Mouse (Mus musculus) midbrain, embryonic 12.5 days (tissue): ENCODE data around the gene Rtp1. TPM values are rescaled to one million over a fixed set of nuclear protein-coding genes. Genes with fewer than 3 reads are reported as not detected.
A peak's percentile ranks its signal among the peaks of the same experiment; 100 is the strongest.

Experiments used
- ATAC-seq: fragments of 200-750 bp; cut with Nextera tagmentation; 2 replicates; pipeline ENCODE4 v1.8.0; 2017; ENCODE audit warnings: low read depth, moderate TSS enrichment, moderate library complexity; ENCODE audit not compliant: low FRiP score
- H3K27ac ChIP-seq: fragments of 300-500 bp; sonication (generic); replicated peaks from 2 replicates; pipeline ENCODE4 v1.5.1; 2016; ENCODE audit warnings: mild to moderate bottlenecking
- H3K27me3 ChIP-seq: fragments of 300-500 bp; sonication (generic); 2 replicates; pipeline ENCODE4 v1.6.1; 2016; ENCODE audit warnings: mild to moderate bottlenecking
- H3K36me3 ChIP-seq: fragments of 300-500 bp; sonication (generic); 2 replicates; pipeline ENCODE4 v1.6.1; 2016
- H3K4me1 ChIP-seq: fragments of 300-500 bp; sonication (generic); 2 replicates; pipeline ENCODE4 v1.6.1; 2016
- H3K4me2 ChIP-seq: fragments of 300-500 bp; sonication (generic); replicated peaks from 2 replicates; pipeline ENCODE4 v1.6.1; 2016; ENCODE audit warnings: mild to moderate bottlenecking, moderate library complexity
- H3K4me3 ChIP-seq: fragments of 300-500 bp; sonication (generic); 2 replicates; pipeline ENCODE4 v1.5.1; 2016; ENCODE audit warnings: mild to moderate bottlenecking
- H3K9ac ChIP-seq: fragments of 300-500 bp; sonication (generic); replicated peaks from 2 replicates; pipeline ENCODE4 v1.6.1; 2016; ENCODE audit warnings: mild to moderate bottlenecking, moderate library complexity
- H3K9me3 ChIP-seq: fragments of 300-500 bp; sonication (generic); 2 replicates; pipeline ENCODE4 v1.6.1; 2016; ENCODE audit warnings: mild to moderate bottlenecking
- WGBS: fragments of 180-500 bp; shearing (Covaris S2); methylation state at CpG from one replicate; pipeline ENCODE4 v1.1.7; 2016; 5-methylcytosine and 5-hydroxymethylcytosine counted together
- polyA plus RNA-seq: library from polyadenylated mRNA; unstranded; fragments of >200 nt; fragmentation: Nextera tagmentation; extraction: Ambion mirVana; gene quantifications from 2 replicates; pipeline ENCODE4 v1.2.1, GENCODE M21; 2016

Gene Rtp1
- polyA plus RNA-seq, 1 experiment from 2014 or later = not detected

DNA sequence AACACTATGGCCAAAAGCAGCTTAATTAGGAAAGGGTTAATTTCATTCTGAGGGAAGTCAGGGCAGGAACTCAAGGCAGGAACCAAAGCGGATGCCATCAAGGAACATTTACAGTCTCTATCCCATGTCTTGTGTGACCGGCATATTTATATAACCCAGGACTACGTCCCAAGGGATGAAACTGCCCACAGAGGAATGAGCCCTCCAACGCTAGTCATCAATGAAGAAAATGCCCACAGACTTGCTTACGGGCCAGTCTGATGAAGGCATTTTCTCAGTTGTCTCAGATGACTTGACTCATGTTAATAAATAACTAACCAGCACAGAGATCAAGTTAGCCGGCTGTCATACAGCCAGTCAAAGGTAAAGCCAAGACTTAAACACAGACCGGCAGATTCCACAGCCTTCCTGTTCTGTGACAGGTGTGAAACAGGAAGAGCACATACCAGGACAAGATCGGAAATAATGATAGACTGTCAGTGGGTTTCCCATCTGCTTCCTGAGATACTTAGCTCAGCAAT lies 9.3 kb upstream of the Rtp1 start:
- H3K9me3 ChIP-seq = no peaks in the 10 kb centered on the region
- no peak overlapping the region for H3K9ac ChIP-seq
- no peak overlapping the region for H3K27ac ChIP-seq
- H3K36me3 ChIP-seq = no peaks in the 10 kb centered on the region
- no peak overlapping the region for H3K4me3 ChIP-seq
- peaks cover 15% of the 10 kb centered on the region for H3K4me1 ChIP-seq
- H3K4me2 ChIP-seq = no peak overlapping the region
- H3K27me3 ChIP-seq = no peaks in the 10 kb centered on the region
- no peak for ATAC-seq
- 91% methylated on average over 8 of the region's 8 CpGs for WGBS

DNA sequence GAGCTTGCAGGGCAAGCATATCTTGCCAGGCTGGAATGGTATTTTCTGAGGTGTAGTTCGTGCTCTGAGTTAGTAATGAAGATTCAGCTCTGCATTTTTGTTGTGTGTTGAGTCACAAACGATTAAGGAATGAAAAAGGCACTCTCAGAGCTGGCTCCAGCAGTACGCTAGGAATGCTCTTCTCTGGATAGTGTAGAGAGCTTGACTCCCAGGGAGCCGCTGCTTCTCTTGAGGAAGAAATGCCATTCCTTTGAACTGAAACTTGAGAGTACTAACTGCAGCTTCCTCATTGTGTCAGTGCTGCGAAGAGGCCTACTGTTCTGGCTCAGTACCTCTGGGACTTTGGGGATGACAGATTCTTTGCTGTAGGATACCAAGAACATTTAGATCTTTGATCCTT lies 5.1 kb upstream of the Rtp1 start:
- WGBS = 66% methylated on average over 5 of the region's 5 CpGs
- no peak overlapping the region for H3K4me2 ChIP-seq
- H3K9ac ChIP-seq = no peak overlapping the region
- no peak for ATAC-seq
- H3K9me3 ChIP-seq = no peaks in the 10 kb centered on the region
- no peak overlapping the region for H3K27ac ChIP-seq
- no peaks in the 10 kb centered on the region for H3K36me3 ChIP-seq
- H3K4me1 ChIP-seq = no peaks in the 10 kb centered on the region
- H3K4me3 ChIP-seq = no peak overlapping the region
- H3K27me3 ChIP-seq = no peaks in the 10 kb centered on the region

DNA sequence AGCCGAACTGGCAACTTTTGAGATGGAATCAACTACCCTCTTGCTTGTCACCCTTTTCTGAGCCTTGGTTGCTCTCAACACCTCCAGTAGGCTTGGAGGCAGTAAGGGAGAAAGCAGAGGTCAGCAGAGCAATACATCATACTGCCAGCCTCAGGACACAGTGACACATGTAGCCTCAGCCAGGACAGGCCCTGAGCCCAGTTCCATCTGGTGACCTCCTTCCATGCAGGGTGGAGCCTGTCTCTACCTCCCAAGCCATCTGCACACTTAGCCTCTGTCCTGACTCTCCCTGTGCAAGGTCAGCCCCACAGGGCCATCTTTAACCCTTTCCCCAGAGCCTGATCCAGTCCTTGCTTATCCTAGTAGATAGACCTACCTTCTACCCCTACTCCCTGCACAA lies 1.2 kb upstream of the Rtp1 start:
- Histone ChIP-seq H3K9me3 (no peaks in the 10 kb centered on the region), H3K27me3 (no peaks in the 10 kb centered on the region), H3K9ac (no peak overlapping the region), H3K4me1 (no peaks in the 10 kb centered on the region), H3K4me3 (no peak overlapping the region), H3K27ac (no peak overlapping the region), H3K36me3 (no peaks in the 10 kb centered on the region), H3K4me2 (no peak overlapping the region)
- ATAC-seq = no peak
- 95% methylated on average over 1 of the region's 1 CpGs for WGBS

DNA sequence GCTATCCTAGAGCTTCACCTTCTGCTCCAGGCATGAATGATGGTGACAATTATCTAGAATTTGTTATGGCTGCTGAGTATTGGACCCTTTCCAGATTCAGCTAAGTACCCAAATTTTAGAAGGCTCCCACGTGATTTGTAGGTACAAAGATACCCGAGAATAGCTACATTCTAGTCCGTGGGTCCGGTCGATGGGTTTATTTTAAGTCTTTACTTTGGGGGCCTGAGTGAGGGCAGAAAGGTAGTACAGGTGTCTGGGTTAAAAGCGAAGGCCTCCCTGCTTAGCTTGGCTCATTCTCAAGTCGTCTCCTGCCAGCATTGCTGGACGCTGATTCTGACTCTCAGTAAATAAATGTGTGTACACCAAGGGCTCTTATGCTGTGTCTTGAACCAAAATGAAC lies 1.1 kb downstream of the Rtp1 start:
- no peak for ATAC-seq
- Histone ChIP-seq H3K27ac (no peak overlapping the region), H3K9ac (no peak overlapping the region), H3K4me1 (no peaks in the 10 kb centered on the region), H3K4me2 (no peak overlapping the region), H3K27me3 (no peaks in the 10 kb centered on the region), H3K4me3 (no peak overlapping the region), H3K36me3 (no peaks in the 10 kb centered on the region), H3K9me3 (no peaks in the 10 kb centered on the region)
- 89% methylated on average over 8 of the region's 8 CpGs for WGBS

DNA sequence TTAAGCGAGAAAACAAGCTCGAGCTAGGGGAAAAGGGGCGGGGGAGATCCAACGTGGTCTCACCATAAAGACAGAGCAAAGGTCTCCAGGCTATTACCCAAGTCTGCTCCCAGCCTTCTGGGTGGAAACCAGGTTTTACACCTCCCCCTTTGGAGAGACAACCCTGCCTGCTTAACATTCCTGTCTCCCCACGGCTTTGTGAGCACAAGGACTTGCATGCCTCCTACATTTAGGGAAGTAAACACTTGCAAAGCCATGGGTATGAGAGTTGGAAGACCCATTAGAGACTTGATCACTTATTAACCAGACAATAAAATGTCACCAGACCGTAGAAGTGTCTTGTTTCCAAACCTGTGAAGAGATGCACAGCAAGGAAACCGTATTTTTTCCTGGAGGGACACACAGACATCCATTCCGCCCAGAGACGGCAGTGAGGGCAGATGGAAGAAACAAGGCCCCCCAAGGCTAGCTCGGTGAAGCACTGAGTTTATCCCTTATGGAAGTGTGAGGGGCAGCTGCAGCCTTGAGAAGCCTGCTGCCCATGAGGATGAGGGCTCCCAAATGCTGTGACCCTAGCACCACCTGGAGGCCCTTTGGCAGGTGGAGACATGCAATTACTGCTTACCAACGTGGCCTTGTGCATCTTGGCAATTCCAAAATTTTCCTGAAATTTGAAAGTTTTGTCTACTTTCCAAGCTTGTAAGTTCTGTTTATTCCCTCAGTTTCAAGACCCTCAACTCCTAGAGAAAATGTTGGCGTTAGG lies 8.7 kb downstream of the Rtp1 start:
- Histone ChIP-seq H3K27me3 (no peaks in the 10 kb centered on the region), H3K4me1 (no peaks in the 10 kb centered on the region), H3K4me2 (no peak overlapping the region), H3K9me3 (no peaks in the 10 kb centered on the region), H3K9ac (no peak overlapping the region), H3K4me3 (no peak overlapping the region), H3K27ac (no peak overlapping the region), H3K36me3 (no peaks in the 10 kb centered on the region)
- ATAC-seq = no peak
- WGBS = 71% methylated on average over 12 of the region's 12 CpGs

DNA sequence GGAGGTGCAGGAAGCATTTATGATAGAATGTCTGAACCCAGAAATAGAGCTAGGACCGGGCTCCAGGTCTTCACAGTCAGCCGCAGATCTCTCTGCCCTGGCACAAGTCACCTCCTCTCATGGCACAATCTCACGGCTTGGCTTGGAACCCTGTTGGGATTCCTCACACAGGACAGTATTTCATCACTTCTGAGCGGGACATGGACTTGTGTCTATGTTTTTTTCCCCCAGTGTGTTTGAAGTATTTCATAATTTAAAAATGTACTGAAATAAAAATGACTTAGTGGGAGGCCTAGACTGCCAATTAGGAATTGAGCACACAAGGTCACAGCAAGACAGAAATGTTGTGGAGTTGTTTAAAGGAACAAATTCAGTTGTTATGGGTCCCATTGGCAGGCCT lies 15.3 kb downstream of the Rtp1 start:
- H3K9ac ChIP-seq = no peak overlapping the region
- no peak overlapping the region for H3K4me3 ChIP-seq
- ATAC-seq = no peak
- H3K9me3 ChIP-seq = no peaks in the 10 kb centered on the region
- no peaks in the 10 kb centered on the region for H3K4me1 ChIP-seq
- H3K4me2 ChIP-seq = no peak overlapping the region
- 87% methylated on average over 4 of the region's 4 CpGs for WGBS
- H3K36me3 ChIP-seq = no peaks in the 10 kb centered on the region
- no peak overlapping the region for H3K27ac ChIP-seq
- no peaks in the 10 kb centered on the region for H3K27me3 ChIP-seq

DNA sequence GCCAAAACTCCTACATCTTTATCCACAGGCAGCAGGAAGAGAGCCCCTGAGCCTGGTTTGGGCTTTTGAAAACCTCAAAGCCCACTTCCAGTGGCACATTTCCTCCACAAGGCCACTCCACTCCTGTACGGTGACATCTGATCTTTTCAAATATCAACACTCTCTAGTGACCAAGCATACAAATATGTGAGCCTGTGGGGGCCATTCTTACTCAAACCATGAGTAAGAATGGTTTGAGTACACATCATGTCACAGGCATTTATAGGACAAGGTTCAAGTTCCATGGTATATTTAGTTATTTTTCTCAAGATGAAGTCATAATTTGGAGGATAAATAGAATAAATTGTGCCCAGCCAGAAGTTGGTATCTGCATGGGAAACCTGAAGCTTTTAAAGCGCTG lies 21.0 kb downstream of the Rtp1 start:
- Histone ChIP-seq H3K27ac (no peak overlapping the region), H3K4me1 (no peaks in the 10 kb centered on the region), H3K36me3 (no peaks in the 10 kb centered on the region), H3K4me3 (no peak overlapping the region), H3K9me3 (no peaks in the 10 kb centered on the region), H3K9ac (no peak overlapping the region), H3K27me3 (no peaks in the 10 kb centered on the region), H3K4me2 (no peak overlapping the region)
- no peak for ATAC-seq
- 94% methylated on average over 2 of the region's 2 CpGs for WGBS

DNA sequence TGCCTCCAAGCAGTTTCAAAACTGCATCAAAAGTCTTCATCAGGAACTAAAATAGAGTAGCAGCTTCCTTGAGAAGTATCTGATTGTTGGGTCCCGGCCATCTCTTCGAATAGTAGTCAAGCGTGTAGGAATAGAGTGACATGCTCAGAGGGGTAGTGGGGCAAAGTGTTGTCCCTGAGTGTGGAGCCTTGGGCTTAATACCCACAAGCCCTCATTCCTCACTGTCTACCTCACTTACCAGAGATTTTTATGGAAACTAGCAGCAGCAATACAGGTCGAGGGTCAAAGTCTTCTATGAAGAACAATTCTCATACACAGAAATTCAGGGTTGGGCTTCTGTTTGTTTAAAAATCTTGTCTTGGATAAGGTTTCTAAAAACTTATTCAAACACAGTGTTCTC lies 21.9 kb downstream of the Rtp1 start:
- 87% methylated on average over 4 of the region's 4 CpGs for WGBS
- ATAC-seq = no peak
- H3K4me2 ChIP-seq = no peak overlapping the region
- no peaks in the 10 kb centered on the region for H3K36me3 ChIP-seq
- H3K4me1 ChIP-seq = no peaks in the 10 kb centered on the region
- no peak overlapping the region for H3K4me3 ChIP-seq
- no peak overlapping the region for H3K27ac ChIP-seq
- no peaks in the 10 kb centered on the region for H3K27me3 ChIP-seq
- no peak overlapping the region for H3K9ac ChIP-seq
- no peaks in the 10 kb centered on the region for H3K9me3 ChIP-seq

DNA sequence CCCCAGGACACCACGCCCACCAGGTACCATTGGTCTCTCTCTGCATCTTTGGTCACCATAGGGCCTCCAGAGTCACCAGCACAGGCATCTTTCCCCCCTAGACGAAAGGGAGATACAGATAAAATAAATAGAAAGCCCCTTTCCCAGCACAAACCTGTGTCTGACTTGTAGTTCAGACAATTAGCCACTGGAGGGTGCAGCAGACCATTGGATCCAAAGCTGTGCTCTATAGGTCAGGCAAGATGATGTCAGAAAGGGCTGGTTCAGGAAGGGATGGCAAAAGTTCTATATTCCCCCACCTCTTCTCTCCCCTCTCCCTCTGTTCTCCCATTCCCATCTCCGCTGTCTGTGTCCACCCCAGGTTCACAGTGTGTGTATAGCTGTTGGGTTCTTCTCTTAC lies 23.5 kb downstream of the Rtp1 start:
- Histone ChIP-seq H3K4me3 (no peak overlapping the region), H3K27ac (no peak overlapping the region), H3K4me1 (no peaks in the 10 kb centered on the region), H3K9me3 (no peaks in the 10 kb centered on the region), H3K36me3 (no peaks in the 10 kb centered on the region), H3K9ac (no peak overlapping the region), H3K4me2 (no peak overlapping the region), H3K27me3 (no peaks in the 10 kb centered on the region)
- WGBS = 5% methylated on average over 3 of the region's 3 CpGs
- peak; percentile 78; the same call in 1 of the 2 replicates for ATAC-seq

DNA sequence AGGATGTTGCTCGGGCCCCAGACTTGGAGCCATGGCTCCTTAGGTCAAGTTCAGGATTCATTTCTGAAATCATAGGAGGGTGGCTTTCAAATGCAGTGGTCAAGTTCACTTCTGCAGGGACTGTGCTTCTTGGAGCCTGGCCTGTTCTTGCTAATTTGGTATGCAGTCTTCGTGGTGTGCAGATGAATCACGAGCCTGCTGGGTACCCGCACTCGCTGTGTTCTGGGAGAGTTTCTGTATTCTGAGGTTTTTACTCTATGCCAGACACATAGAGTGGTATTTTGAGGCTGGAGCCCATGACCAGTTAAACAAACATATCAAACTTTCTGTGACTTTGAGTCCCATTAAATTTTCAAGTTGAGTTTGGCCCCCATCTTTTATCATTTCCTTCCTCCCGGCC lies 25.4 kb downstream of the Rtp1 start:
- Histone ChIP-seq H3K4me1 (no peaks in the 10 kb centered on the region), H3K27me3 (no peaks in the 10 kb centered on the region), H3K9ac (no peak overlapping the region), H3K4me2 (no peak overlapping the region), H3K4me3 (no peak overlapping the region), H3K36me3 (no peaks in the 10 kb centered on the region), H3K9me3 (no peaks in the 10 kb centered on the region), H3K27ac (no peak overlapping the region)
- ATAC-seq = no peak
- WGBS = 90% methylated on average over 6 of the region's 6 CpGs

DNA sequence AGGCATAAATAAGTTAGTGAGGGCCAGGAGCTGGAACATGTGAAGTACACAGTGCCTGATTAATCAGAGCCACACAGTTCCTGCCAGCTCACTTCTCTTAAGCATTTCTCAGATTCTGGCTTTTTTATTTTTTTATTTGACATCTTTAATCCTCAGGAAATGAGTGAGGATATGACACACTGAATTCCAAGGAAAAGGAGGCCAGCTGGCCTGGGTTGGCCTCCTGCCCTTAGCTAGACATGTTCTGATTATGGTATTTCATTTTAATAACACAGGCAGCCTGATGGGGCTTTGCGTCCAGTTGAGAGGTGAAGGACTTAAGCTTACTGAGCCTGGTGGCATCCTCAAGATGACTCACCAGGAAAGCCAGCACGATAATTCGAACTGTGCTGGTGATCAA lies 27.6 kb downstream of the Rtp1 start:
- H3K9me3 ChIP-seq = no peaks in the 10 kb centered on the region
- no peaks in the 10 kb centered on the region for H3K4me1 ChIP-seq
- 87% methylated on average over 3 of the region's 3 CpGs for WGBS
- no peak overlapping the region for H3K9ac ChIP-seq
- no peak overlapping the region for H3K4me2 ChIP-seq
- no peak for ATAC-seq
- no peaks in the 10 kb centered on the region for H3K27me3 ChIP-seq
- H3K4me3 ChIP-seq = no peak overlapping the region
- H3K27ac ChIP-seq = no peak overlapping the region
- no peaks in the 10 kb centered on the region for H3K36me3 ChIP-seq

DNA sequence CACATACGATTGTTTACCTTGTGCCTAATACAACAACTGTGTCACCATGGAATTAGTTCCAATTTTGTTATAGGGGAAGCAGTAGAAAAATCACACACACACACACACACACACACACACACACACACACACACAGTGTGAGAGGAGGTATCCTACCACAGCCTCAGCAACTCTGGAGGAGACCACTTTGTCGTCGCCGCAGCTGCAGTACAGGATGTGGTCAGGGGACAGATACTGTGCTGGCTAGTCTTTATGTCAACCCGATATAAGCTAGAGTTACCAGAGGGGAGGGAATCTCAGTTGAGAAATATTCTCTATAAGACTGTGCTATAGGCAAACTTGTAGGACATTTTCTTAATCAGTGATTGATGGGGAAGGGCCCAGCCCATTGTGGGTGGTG lies 28.4 kb downstream of the Rtp1 start:
- no peak overlapping the region for H3K9ac ChIP-seq
- no peaks in the 10 kb centered on the region for H3K27me3 ChIP-seq
- no peaks in the 10 kb centered on the region for H3K36me3 ChIP-seq
- 97% methylated on average over 5 of the region's 5 CpGs for WGBS
- no peak overlapping the region for H3K4me3 ChIP-seq
- H3K4me2 ChIP-seq = no peak overlapping the region
- no peaks in the 10 kb centered on the region for H3K4me1 ChIP-seq
- no peak overlapping the region for H3K27ac ChIP-seq
- ATAC-seq = no peak
- H3K9me3 ChIP-seq = no peaks in the 10 kb centered on the region
